Mouse (Mus musculus) heart, embryonic 12.5 days (tissue): ENCODE data around the gene Tmem213. TPM values are rescaled to one million over a fixed set of nuclear protein-coding genes. Genes with fewer than 3 reads are reported as not detected.
A peak's percentile ranks its signal among the peaks of the same experiment; 100 is the strongest.

Experiments
- ATAC-seq: fragments of 200-750 bp; cut with Nextera tagmentation; 2 replicates; pipeline ENCODE4 v1.8.0; 2017; ENCODE audit warnings: moderate TSS enrichment, moderate library complexity; ENCODE audit not compliant: insufficient number of reproducible peaks, low FRiP score
- H3K27ac ChIP-seq: fragments of 300-500 bp; sonication (generic); 2 replicates; pipeline ENCODE4 v1.5.1; 2016; ENCODE audit warnings: mild to moderate bottlenecking, moderate library complexity; ENCODE audit not compliant: poor library complexity, severe bottlenecking
- H3K27me3 ChIP-seq: fragments of 300-500 bp; sonication (generic); replicated peaks from 2 replicates; pipeline ENCODE4 v1.6.1; 2016; ENCODE audit warnings: mild to moderate bottlenecking, moderate library complexity
- H3K36me3 ChIP-seq: fragments of 300-500 bp; sonication (generic); 2 replicates; pipeline ENCODE4 v1.6.1; 2016; ENCODE audit warnings: mild to moderate bottlenecking, moderate library complexity
- H3K4me1 ChIP-seq: fragments of 300-500 bp; sonication (generic); replicated peaks from 2 replicates; pipeline ENCODE4 v1.6.1; 2016; ENCODE audit warnings: mild to moderate bottlenecking
- H3K4me2 ChIP-seq: fragments of 300-500 bp; sonication (generic); 2 replicates; pipeline ENCODE4 v1.6.1; 2016; ENCODE audit warnings: mild to moderate bottlenecking, moderate library complexity
- H3K4me3 ChIP-seq: fragments of 300-500 bp; sonication (generic); 2 replicates; pipeline ENCODE4 v1.5.1; 2016; ENCODE audit warnings: mild to moderate bottlenecking
- H3K9ac ChIP-seq: fragments of 300-500 bp; sonication (generic); 2 replicates; pipeline ENCODE4 v1.6.1; 2016; ENCODE audit warnings: mild to moderate bottlenecking, moderate library complexity
- H3K9me3 ChIP-seq: fragments of 300-500 bp; sonication (generic); replicated peaks from 2 replicates; pipeline ENCODE4 v1.6.1; 2016; ENCODE audit warnings: mild to moderate bottlenecking, moderate library complexity
- WGBS: fragments of 180-500 bp; shearing (Covaris S2); methylation state at CpG from one replicate; pipeline ENCODE4 v1.1.7; 2016; 5-methylcytosine and 5-hydroxymethylcytosine counted together
- polyA plus RNA-seq: library from polyadenylated mRNA; unstranded; fragments of >200 nt; fragmentation: Nextera tagmentation; extraction: Ambion mirVana; gene quantifications from 2 replicates; pipeline ENCODE4 v1.2.1, GENCODE M21; 2016

Gene Tmem213
- polyA plus RNA-seq = not detected in 2 replicates

DNA sequence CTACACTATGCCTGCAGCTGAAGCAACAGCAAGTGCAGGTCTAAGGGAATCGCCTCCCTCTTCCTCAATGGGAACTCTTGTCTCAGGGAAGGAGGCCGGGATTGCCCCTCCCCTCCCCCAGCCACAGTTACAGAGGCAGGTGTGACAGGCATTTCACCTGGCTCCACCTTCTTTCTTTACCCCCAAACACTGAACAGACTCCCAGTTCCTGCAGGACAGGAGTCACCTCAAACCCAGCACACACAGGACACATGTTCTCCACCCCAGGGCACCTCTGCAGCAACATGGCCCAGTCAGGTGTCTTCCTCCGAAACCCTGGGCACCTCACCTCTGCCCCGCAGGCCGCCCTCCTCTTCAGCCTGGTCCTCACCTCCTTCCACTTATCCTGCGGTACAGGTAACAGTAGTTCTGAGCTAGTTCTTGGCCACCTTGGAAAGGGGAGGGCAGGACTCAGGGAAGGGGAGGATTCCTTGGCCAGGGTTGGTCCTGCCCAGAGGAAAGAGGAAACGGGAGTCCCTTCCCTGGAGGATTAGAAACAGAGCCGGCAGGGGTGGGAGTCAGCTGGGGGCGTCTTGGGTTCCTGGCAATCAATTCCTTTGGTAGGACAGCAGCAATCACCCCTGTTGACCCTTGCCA is at the start of gene Tmem213:
TSS of gene Tmem213 (plus strand) at position 96 of the 636 bp plus-strand sequence.
- Histone ChIP-seq H3K9ac (no peak within 1 kb of the TSS), H3K4me2 (peak within 1 kb of the TSS; percentile 52), H3K9me3 (no peaks in the 10 kb centered on the region), H3K36me3 (no peaks in the 10 kb centered on the region), H3K27ac (no peak within 1 kb of the TSS), H3K27me3 (peaks cover 11% of the 10 kb centered on the region; the same call in 1 of the 2 replicates), H3K4me1 (peaks cover 4% of the 10 kb centered on the region; the same call in 1 of the 2 replicates), H3K4me3 (0 out of 2 replicates have a peak within 1 kb of the TSS, but pooled peaks have one; percentile 7)
- ATAC-seq = no peak
- 27% methylated on average over 9 of the region's 9 CpGs for WGBS

DNA sequence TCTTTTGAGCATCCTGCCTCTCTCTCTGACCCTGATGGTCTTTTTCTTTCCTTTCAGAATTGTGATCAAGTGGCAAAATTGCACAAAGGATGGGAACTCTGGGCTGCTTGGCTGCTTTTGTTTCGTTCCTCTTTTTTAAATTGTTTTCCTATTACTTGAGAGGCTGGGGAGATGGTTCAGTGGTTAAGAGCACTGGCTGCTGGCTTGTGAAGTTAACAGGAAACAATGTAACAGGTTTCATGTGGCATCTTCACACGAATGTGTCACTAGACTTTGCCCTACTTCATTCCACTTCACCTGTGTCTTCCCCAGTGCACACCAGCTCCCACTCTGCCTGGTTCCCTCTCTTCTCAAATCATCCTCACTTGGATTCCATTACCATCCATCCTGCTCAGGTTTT is 44.4 kb upstream of the Tmem213 start:
- WGBS = 74% methylated on average over 2 of the region's 2 CpGs

DNA sequence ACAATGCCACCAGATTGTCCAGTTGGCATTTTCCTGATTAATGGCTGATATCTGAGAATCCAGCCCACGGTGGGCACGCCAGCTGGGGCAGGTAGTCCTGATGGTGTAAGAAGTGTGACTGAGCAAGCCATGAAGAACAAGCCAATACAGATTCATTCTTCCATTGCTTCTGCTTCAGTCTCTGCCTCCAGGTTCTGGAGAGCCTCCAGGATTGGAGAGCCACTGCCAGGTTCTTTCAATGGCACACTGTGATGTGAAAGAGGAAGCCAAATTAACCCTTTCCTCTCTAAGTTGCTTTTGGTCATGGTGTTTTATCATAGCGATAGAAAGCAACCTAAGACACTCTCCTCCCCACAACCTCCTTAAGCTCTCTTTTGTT is 43.9 kb upstream of the Tmem213 start:
- Histone ChIP-seq H3K9ac (no peak overlapping the region), H3K4me2 (no peak overlapping the region), H3K4me3 (no peak overlapping the region), H3K36me3 (no peaks in the 10 kb centered on the region), H3K9me3 (peaks cover 8% of the 10 kb centered on the region; the same call in 1 of the 2 replicates), H3K27ac (no peak overlapping the region), H3K4me1 (0 out of 2 replicates have a peak, but pooled peaks cover 3% of the 10 kb centered on the region), H3K27me3 (no peaks in the 10 kb centered on the region)
- no peak for ATAC-seq
- whole genome bisulfite sequencing = 75% methylated on average over 3 of the region's 3 CpGs

More for the DNA sequence above, 44.4 kb upstream of the Tmem213 start:
- Histone ChIP-seq H3K4me2 (no peak overlapping the region), H3K9ac (no peak overlapping the region), H3K4me3 (no peak overlapping the region), H3K4me1 (0 out of 2 replicates have a peak, but pooled peaks cover 3% of the 10 kb centered on the region), H3K27me3 (no peaks in the 10 kb centered on the region), H3K9me3 (peaks cover 8% of the 10 kb centered on the region; the same call in 1 of the 2 replicates), H3K27ac (no peak overlapping the region), H3K36me3 (no peaks in the 10 kb centered on the region)
- ATAC-seq = no peak

DNA sequence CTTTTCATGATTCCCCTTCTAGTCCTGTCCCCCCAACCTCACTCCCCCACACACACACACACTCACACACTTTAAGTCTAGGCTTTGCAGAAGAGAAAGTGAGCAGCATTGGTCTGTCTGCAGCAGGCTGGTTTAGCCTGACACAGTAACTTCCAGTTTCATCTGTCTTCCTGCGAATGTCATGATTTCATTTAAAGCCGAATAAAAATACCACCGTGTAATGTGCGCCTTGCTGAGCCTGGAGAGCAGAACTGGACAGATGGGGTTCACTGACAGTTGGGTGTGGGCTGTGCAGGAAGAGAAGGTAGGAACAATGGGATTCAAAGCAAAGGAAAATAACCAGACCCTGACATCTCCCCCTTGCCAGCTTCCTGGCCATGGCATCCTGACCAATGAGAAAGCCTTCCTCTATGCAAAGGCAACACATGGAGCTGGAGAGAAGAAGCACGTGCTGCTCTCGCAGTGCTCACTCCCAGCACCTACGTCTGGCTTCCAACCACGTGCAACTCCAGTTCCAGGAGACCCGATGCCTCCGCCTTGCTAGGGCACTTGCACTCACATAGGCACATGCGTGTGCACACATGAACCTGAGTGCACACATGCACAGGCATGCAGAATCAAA is 43.4 kb upstream of the Tmem213 start:
- H3K4me2 ChIP-seq = no peak overlapping the region
- H3K9me3 ChIP-seq = peaks cover 8% of the 10 kb centered on the region; the same call in 1 of the 2 replicates
- H3K36me3 ChIP-seq = no peaks in the 10 kb centered on the region
- H3K27me3 ChIP-seq = no peaks in the 10 kb centered on the region
- no peak overlapping the region for H3K4me3 ChIP-seq
- 68% methylated on average over 11 of the region's 11 CpGs for WGBS
- H3K27ac ChIP-seq = no peak overlapping the region
- peak; percentile 48; the same call in 1 of the 2 replicates for ATAC-seq
- H3K4me1 ChIP-seq = 0 out of 2 replicates have a peak, but pooled peaks cover 3% of the 10 kb centered on the region
- H3K9ac ChIP-seq = no peak overlapping the region

DNA sequence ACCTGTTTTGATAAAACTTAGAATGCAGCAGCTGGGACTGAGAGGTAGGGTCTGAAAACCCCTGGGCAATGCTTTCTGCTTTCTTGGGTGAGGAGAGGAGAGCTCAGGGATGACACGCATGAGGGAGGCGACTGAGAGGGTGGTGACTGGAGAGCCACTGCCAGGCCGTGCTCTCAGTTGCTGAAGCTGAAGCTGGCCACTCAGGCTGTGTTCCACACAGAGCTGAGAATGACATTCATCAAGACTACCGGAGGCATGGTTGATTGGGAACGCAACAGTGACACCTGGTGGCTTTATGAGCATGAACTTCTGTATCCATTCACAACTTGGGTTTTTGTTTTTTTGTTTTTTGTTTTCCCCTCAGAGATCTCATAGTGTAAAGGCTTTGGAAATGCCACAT is 42.8 kb upstream of the Tmem213 start:
- Histone ChIP-seq H3K4me3 (no peak overlapping the region), H3K9ac (no peak overlapping the region)
- ATAC-seq = peak; percentile 68

DNA sequence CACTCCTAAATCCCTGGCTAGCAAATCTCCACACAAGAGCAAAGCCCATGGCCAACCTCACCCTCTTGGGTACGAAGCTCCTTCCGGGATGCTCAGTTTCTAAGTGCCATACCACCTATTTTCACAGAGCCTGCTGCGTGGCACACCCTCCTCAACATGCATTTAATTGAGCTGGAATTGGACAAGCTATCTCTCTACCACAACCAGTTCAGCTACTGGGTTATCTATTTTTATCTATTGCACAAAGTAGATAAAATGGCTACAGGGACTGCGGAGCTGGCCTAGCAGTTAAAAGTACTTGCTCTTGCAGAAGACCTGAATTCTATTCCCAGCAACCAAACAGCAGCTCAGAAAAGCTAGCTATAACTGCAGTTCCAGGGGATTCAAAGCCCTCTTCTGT is 37.8 kb upstream of the Tmem213 start:
- Histone ChIP-seq H3K4me3 (no peak overlapping the region), H3K9ac (no peak overlapping the region), H3K4me2 (no peak overlapping the region), H3K27me3 (no peaks in the 10 kb centered on the region), H3K4me1 (peaks cover 11% of the 10 kb centered on the region), H3K27ac (no peak overlapping the region), H3K9me3 (0 out of 2 replicates have a peak, but pooled peaks cover 3% of the 10 kb centered on the region), H3K36me3 (no peaks in the 10 kb centered on the region)
- 75% methylated on average over 4 of the region's 4 CpGs for WGBS
- no peak for ATAC-seq

More for the DNA sequence above, 42.8 kb upstream of the Tmem213 start:
- Histone ChIP-seq H3K4me2 (no peak overlapping the region), H3K9me3 (peaks cover 8% of the 10 kb centered on the region; the same call in 1 of the 2 replicates), H3K36me3 (no peaks in the 10 kb centered on the region), H3K27me3 (no peaks in the 10 kb centered on the region), H3K27ac (no peak overlapping the region), H3K4me1 (0 out of 2 replicates have a peak, but pooled peaks cover 3% of the 10 kb centered on the region)
- WGBS = 3% methylated on average over 5 of the region's 5 CpGs

DNA sequence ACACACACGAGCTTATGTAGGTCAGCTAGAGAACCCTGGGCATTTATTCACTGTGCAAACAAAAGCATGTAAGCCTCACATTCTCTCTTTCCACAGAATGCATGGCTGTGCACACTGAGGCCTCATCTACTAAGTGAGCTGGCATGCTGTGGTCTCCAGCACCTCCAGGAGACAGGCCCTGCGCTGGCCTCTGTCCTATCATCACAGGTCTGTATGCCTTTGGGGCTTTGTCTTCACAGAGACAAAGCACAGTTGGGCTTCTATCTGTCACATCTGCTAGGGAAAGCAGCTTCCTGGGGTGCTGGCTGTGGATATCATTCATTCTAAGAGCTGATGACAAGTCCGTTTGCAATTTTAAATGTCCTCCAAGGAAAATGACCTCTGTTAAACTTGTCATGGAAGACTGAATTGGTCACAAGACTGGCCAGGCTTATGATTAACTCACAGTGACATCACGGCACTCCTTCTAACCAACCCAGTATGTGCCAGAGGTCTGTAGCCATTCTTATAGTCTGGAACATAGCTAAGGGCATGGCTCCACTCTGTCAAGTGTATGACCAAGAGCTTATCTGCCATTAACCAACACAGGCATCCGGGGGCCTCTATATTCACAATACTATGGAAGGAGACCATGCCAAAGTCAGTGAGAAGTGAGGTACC is 36.8 kb upstream of the Tmem213 start:
- ATAC-seq = no peak
- Histone ChIP-seq H3K36me3 (no peaks in the 10 kb centered on the region), H3K4me3 (no peak overlapping the region), H3K27ac (0 out of 2 replicates have a peak overlapping the region, but pooled peaks have one; percentile 30), H3K27me3 (no peaks in the 10 kb centered on the region), H3K9me3 (0 out of 2 replicates have a peak, but pooled peaks cover 3% of the 10 kb centered on the region), H3K4me2 (no peak overlapping the region), H3K9ac (no peak overlapping the region), H3K4me1 (peaks cover 11% of the 10 kb centered on the region)
- WGBS = 63% methylated on average over 5 of the region's 5 CpGs

DNA sequence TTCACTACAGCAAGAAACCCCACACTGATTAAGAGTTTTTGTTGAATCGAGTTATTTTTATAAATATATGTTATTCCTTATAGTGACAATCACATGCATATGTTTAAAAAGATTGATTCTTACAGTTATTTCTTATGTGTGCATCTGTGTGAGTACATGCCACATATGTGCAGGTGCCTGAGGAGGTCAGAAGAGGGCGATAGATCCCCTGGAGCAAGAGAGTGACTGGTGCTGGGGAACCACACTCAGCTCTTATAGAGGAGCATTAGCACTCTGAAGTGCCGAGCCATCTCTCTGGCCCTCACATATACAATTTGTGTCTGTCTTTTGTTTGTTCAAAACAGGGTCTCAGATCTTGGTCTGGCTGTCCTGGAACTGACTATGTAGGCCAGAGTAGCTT is 35.5 kb upstream of the Tmem213 start:
- no peaks in the 10 kb centered on the region for H3K27me3 ChIP-seq
- H3K4me1 ChIP-seq = peaks cover 11% of the 10 kb centered on the region
- H3K27ac ChIP-seq = no peak overlapping the region
- H3K36me3 ChIP-seq = no peaks in the 10 kb centered on the region
- H3K4me3 ChIP-seq = no peak overlapping the region
- ATAC-seq = no peak
- H3K9ac ChIP-seq = no peak overlapping the region
- 0 out of 2 replicates have a peak, but pooled peaks cover 3% of the 10 kb centered on the region for H3K9me3 ChIP-seq
- H3K4me2 ChIP-seq = no peak overlapping the region
- WGBS = 84% methylated on average over 3 of the region's 3 CpGs

DNA sequence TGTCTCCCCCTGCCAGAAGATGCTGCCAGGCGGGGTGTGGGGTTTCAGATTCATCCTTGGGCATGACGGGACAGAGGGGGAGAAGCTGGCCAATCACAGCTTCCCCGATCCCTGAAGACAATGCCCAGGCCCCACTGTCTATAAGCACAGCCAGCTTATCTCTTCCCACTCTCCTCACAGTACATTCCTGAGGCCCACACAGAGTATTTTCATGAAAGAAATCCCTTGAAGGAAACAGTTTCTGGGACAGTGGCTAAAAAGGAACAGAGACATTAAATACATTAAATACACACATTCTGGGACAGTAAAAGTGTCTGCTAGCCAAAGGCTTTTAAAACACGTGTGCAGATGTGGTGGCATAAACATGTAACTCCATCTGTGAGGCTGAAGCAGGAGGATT is 28.7 kb upstream of the Tmem213 start:
- no peak overlapping the region for H3K9ac ChIP-seq
- peaks cover 28% of the 10 kb centered on the region for H3K4me1 ChIP-seq
- H3K27me3 ChIP-seq = no peaks in the 10 kb centered on the region
- 0 out of 2 replicates have a peak, but pooled peaks cover 3% of the 10 kb centered on the region for H3K9me3 ChIP-seq
- H3K36me3 ChIP-seq = no peaks in the 10 kb centered on the region
- no peak overlapping the region; the same call in 1 of the 2 replicates for H3K27ac ChIP-seq
- no peak overlapping the region for H3K4me2 ChIP-seq
- no peak overlapping the region for H3K4me3 ChIP-seq
- 0 out of 2 replicates have a peak, but pooled peaks have one; percentile 25 for ATAC-seq
- 37% methylated on average over 4 of the region's 4 CpGs for WGBS

DNA sequence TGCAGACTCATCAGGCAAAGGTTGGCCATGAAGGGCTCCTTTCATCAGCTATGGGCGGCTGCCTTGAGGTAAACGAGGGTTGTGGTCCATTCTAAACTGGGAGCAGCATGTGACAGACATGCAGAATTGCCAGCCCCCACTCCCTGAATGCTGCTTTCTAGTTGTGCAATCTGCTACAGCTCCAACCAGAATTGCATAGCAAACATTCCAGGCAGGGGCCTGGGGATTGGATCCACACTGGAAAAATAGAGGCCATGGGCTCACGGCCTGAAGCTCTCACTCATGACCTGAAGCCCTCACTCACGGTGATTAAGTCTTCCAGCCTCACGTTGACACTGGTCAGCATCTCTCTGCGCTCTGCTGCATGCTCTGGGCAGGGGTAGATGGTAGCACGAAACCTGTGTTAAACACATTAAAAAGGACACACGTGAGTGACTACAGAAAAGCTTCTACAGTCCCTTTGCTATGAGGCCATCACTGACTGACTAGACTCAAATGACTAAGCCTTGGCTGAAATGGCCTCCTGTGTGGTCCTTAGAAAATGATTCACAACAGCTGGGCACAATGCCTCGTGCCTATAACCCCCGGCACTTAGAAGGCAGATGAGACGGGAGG is 27.2 kb upstream of the Tmem213 start:
- H3K4me3 ChIP-seq = no peak overlapping the region
- H3K36me3 ChIP-seq = no peaks in the 10 kb centered on the region
- H3K4me1 ChIP-seq = peaks cover 28% of the 10 kb centered on the region
- 48% methylated on average over 11 of the region's 11 CpGs for WGBS
- H3K9me3 ChIP-seq = no peaks in the 10 kb centered on the region
- H3K27me3 ChIP-seq = no peaks in the 10 kb centered on the region
- peak overlapping the region; percentile 80 for H3K27ac ChIP-seq
- peak; percentile 67; the same call in 1 of the 2 replicates for ATAC-seq
- H3K4me2 ChIP-seq = peak overlapping the region; percentile 14
- H3K9ac ChIP-seq = no peak overlapping the region
